Mouse (Mus musculus): Measurements from ENCODE around the gene Bap1.

- TF ChIP-seq CTCF (IDR thresholded peaks at IDR 0.05) (no peak), EP300 (IDR thresholded peaks at IDR 0.05) (no peak)
Observed at GRCm38 (mm10) chr14:31260374-31260773, 9.1 kb downstream of the Bap1 start.
